Mouse (Mus musculus) liver, adult 2 months (tissue): ENCODE results near the gene Trip6. TPM values are rescaled to one million over a fixed set of nuclear protein-coding genes. Genes with fewer than 3 reads are reported as not detected.

ENCODE experiments used
- DNase-seq: peaks from one replicate; pipeline ENCODE4 v3.0.0-alpha.2; 2011; ENCODE audit warnings: low read depth, low spot score; ENCODE audit errors: extremely low read depth
- H3K27ac ChIP-seq: fragments of 200-500 bp; replicated peaks from 2 replicates; pipeline ENCODE4 v1.5.1; 2012; ENCODE audit warnings: low read depth, mild to moderate bottlenecking, control low read depth, inconsistent platforms, low read length; ENCODE audit not compliant: insufficient read depth
- H3K27me3 ChIP-seq: fragments of 200-500 bp; 2 replicates; pipeline ENCODE4 v1.6.1; 2012; ENCODE audit warnings: mild to moderate bottlenecking, moderate library complexity, low read length, inconsistent platforms; ENCODE audit not compliant: control insufficient read depth, insufficient read depth
- H3K36me3 ChIP-seq: fragments of 200-500 bp; 2 replicates; pipeline ENCODE4 v1.6.1; 2012; ENCODE audit warnings: low read length, inconsistent platforms; ENCODE audit not compliant: control insufficient read depth, insufficient read depth
- H3K4me1 ChIP-seq: fragments of 200-500 bp; 2 replicates; pipeline ENCODE4 v1.6.1; 2011; ENCODE audit warnings: low read length; ENCODE audit not compliant: control insufficient read depth, insufficient read depth
- H3K4me3 ChIP-seq: fragments of 200-500 bp; 2 replicates; pipeline ENCODE4 v1.5.1; 2011; ENCODE audit warnings: low read depth, mild to moderate bottlenecking, control low read depth, low read length, moderate library complexity; ENCODE audit not compliant: insufficient read depth
- H3K79me2 ChIP-seq: fragments of 200-500 bp; 2 replicates; pipeline ENCODE4 v1.6.1; 2012; ENCODE audit warnings: inconsistent platforms, mild to moderate bottlenecking, low read length, moderate library complexity; ENCODE audit not compliant: control insufficient read depth, insufficient read depth
- H3K9ac ChIP-seq: fragments of 200-500 bp; 2 replicates; pipeline ENCODE4 v1.6.1; 2012; ENCODE audit warnings: low read depth, mild to moderate bottlenecking, control low read depth, inconsistent platforms, low read length
- CTCF ChIP-seq: fragments of 200-500 bp; IDR thresholded peaks from 2 replicates; pipeline ENCODE4 v1.5.1; 2011; ENCODE audit warnings: low read depth, low read length, control low read depth
- POLR2A ChIP-seq: fragments of 200-500 bp; IDR thresholded peaks from 2 replicates; pipeline ENCODE4 v1.6.1; 2011; ENCODE audit warnings: low read length, control low read depth; ENCODE audit not compliant: insufficient read depth; ENCODE audit errors: extremely low read depth
- WGBS: fragments of 180-500 bp; shearing (Covaris S2); methylation state at CpG from one replicate; pipeline ENCODE4 v1.1.7; 2018; 5-methylcytosine and 5-hydroxymethylcytosine counted together
- polyA plus RNA-seq: library from polyadenylated mRNA; depleted of rRNA; stranded (reverse); fragments of >200 nt; gene quantifications from 2 replicates; pipeline ENCODE4 v1.2.3, GENCODE M21; 2012
- total RNA-seq: library from RNA; depleted of rRNA; stranded (reverse); fragments of >200 nt; gene quantifications from 2 replicates; pipeline ENCODE4 v1.2.3, GENCODE M21; 2014

Trip6 gene
- total and polyA plus RNA-seq, 2 experiments: 6.5 to 25.0 TPM

GRCm38 (mm10) chr5:137317361-137317760 is 3.2 kb upstream of the Trip6 start:
- 87% methylated on average over 8 of the region's 8 CpGs for WGBS
- Histone ChIP-seq H3K4me1 (peaks cover 11% of the 10 kb centered on the region; the same call in 1 of the 2 replicates), H3K79me2 (peaks cover 11% of the 10 kb centered on the region; the same call in 1 of the 2 replicates), H3K36me3 (peaks cover 6% of the 10 kb centered on the region; the same call in 1 of the 2 replicates), H3K4me3 (no peak overlapping the region), H3K27ac (no peak overlapping the region), H3K27me3 (no peaks in the 10 kb centered on the region), H3K9ac (no peak overlapping the region)
- no peak for DNase-seq
- TF ChIP-seq CTCF (no peak), POLR2A (no peak)

- DNase-seq: no peak
- TF ChIP-seq POLR2A: no peak
- TF ChIP-seq CTCF: peak; percentile 56
- Histone ChIP-seq H3K36me3 (0 out of 2 replicates have a peak, but pooled peaks cover 1% of the 10 kb centered on the region), H3K27me3 (no peaks in the 10 kb centered on the region), H3K4me1 (peaks cover 11% of the 10 kb centered on the region; the same call in 1 of the 2 replicates), H3K79me2 (peaks cover 11% of the 10 kb centered on the region; the same call in 1 of the 2 replicates), H3K27ac (no peak overlapping the region), H3K4me3 (no peak overlapping the region), H3K9ac (no peak overlapping the region)
- WGBS: 67% methylated on average over 30 of the region's 30 CpGs
Measured at GRCm38 (mm10) chr5:137315084-137315903, 1.1 kb upstream of the Trip6 start.

- Histone ChIP-seq H3K27ac (peak overlapping the region; percentile 68), H3K4me1 (peaks cover 10% of the 10 kb centered on the region; the same call in 1 of the 2 replicates), H3K27me3 (no peaks in the 10 kb centered on the region), H3K79me2 (peaks cover 11% of the 10 kb centered on the region; the same call in 1 of the 2 replicates), H3K9ac (peak overlapping the region; percentile 88), H3K36me3 (peaks cover 2% of the 10 kb centered on the region; the same call in 1 of the 2 replicates), H3K4me3 (peak overlapping the region; percentile 74)
- peak; percentile 33 for DNase-seq
- 2% methylated on average over 22 of the region's 22 CpGs for WGBS
- TF ChIP-seq CTCF (no peak), POLR2A (no peak)
Measured at GRCm38 (mm10) chr5:137313466-137314192, 575 bp downstream of the Trip6 start.

- Histone ChIP-seq H3K27ac (no peak overlapping the region), H3K4me1 (peaks cover 10% of the 10 kb centered on the region), H3K79me2 (peaks cover 20% of the 10 kb centered on the region; the same call in 1 of the 2 replicates), H3K4me3 (no peak overlapping the region), H3K9ac (no peak overlapping the region), H3K36me3 (peaks cover 2% of the 10 kb centered on the region; the same call in 1 of the 2 replicates), H3K27me3 (no peaks in the 10 kb centered on the region)
- 93% methylated on average over 4 of the region's 4 CpGs for WGBS
- no peak for DNase-seq
- TF ChIP-seq POLR2A: no peak
- no peak for TF ChIP-seq CTCF
Measured at GRCm38 (mm10) chr5:137308356-137308755, 5.8 kb downstream of the Trip6 start.

- H3K27ac ChIP-seq: peak within 1 kb of the TSS; percentile 87
- peaks cover 6% of the 10 kb centered on the region for H3K4me1 ChIP-seq
- 0% methylated on average over 55 of the region's 72 CpGs for WGBS
- no peaks in the 10 kb centered on the region for H3K27me3 ChIP-seq
- peak within 1 kb of the TSS; percentile 89 for H3K4me3 ChIP-seq
- peak within 1 kb of the TSS; percentile 88 for H3K9ac ChIP-seq
- peaks cover 15% of the 10 kb centered on the region; the same call in 1 of the 2 replicates for H3K79me2 ChIP-seq
- 0 out of 2 replicates have a peak, but pooled peaks have one; percentile 32 for TF ChIP-seq POLR2A
- no peak for TF ChIP-seq CTCF
- peaks cover 2% of the 10 kb centered on the region; the same call in 1 of the 2 replicates for H3K36me3 ChIP-seq
- DNase-seq: peak; percentile 90
Measured at GRCm38 (mm10) chr5:137307071-137307912, 6.9 kb downstream of the Trip6 start, which contains the start of gene Srrt. Srrt (minus strand) TSS chr5:137307674.
